Mouse (Mus musculus) liver, embryonic 11.5 days (tissue): ENCODE measurements at regions not wholly inside any gene's neighbourhood (a gene's known extent, or its start where the extent isn't known, plus 50 kb on each side); places are given as distances from the start of the nearest gene placed in this dataset.

Experiments used
- ATAC-seq: fragments of 200-750 bp; cut with Nextera tagmentation; replicated peaks from 2 replicates; pipeline ENCODE4 v1.8.0; 2017; ENCODE audit warnings: moderate number of reproducible peaks, mild to moderate bottlenecking, moderate TSS enrichment, moderate library complexity; ENCODE audit not compliant: low FRiP score
- DNase-seq: peaks from one replicate; pipeline ENCODE4 v3.0.0-alpha.2; 2017; ENCODE audit warnings: low spot score
- H3K27ac ChIP-seq: fragments of 300-500 bp; sonication (generic); 2 replicates; pipeline ENCODE4 v1.5.1; 2014; ENCODE audit warnings: mild to moderate bottlenecking, low read depth, low read length, control low read depth
- H3K27me3 ChIP-seq: fragments of 300-500 bp; sonication (generic); replicated peaks from 2 replicates; pipeline ENCODE4 v1.6.1; 2014; ENCODE audit warnings: low read length, mixed read lengths; ENCODE audit not compliant: control insufficient read depth, insufficient read depth
- H3K36me3 ChIP-seq: fragments of 300-500 bp; sonication (generic); 2 replicates; pipeline ENCODE4 v1.6.1; 2014; ENCODE audit warnings: mild to moderate bottlenecking, low read length, moderate library complexity, mixed read lengths; ENCODE audit not compliant: control insufficient read depth, insufficient read depth
- H3K4me1 ChIP-seq: fragments of 300-500 bp; sonication (generic); replicated peaks from 2 replicates; pipeline ENCODE4 v1.6.1; 2014; ENCODE audit warnings: low read length, mixed read lengths; ENCODE audit not compliant: control insufficient read depth, insufficient read depth
- H3K4me2 ChIP-seq: fragments of 300-500 bp; sonication (generic); 2 replicates; pipeline ENCODE4 v1.6.1; 2014; ENCODE audit warnings: mild to moderate bottlenecking, control low read depth, moderate library complexity
- H3K4me3 ChIP-seq: fragments of 300-500 bp; sonication (generic); 2 replicates; pipeline ENCODE4 v1.5.1; 2014; ENCODE audit warnings: low read depth, low read length, control low read depth
- H3K9ac ChIP-seq: fragments of 300-500 bp; sonication (generic); 2 replicates; pipeline ENCODE4 v1.6.1; 2014; ENCODE audit warnings: low read depth, low read length, control low read depth
- H3K9me3 ChIP-seq: fragments of 300-500 bp; sonication (generic); 2 replicates; pipeline ENCODE4 v1.6.1; 2016; ENCODE audit warnings: low read length, inconsistent platforms, mixed read lengths; ENCODE audit not compliant: control insufficient read depth
- WGBS: fragments of 180-500 bp; shearing (Covaris S2); extraction: QIAGEN DNeasy Blood & Tissue Kit; methylation state at CpG from one replicate; pipeline ENCODE4 v1.1.7; 2014; 5-methylcytosine and 5-hydroxymethylcytosine counted together

DNA sequence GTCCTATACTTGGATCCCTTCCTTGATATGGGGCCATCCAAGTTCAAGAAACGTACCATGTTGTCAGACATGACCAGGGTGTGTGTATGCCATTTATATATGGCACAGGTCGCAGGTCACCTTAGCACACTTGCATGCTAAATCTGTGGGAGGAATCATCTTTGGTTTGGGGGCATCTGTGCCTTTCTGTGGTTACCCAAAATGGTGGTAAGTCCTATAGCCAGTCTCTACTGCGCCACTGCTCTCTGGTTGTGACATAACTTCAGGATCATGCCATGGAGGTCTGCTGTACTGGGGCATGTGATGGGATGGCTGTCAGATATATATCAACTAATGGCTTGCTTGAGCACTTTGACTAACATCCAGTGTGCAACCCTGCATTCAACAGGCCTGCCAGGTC lies 112.9 kb upstream of the Rtl1 start:
- H3K9me3 ChIP-seq = no peaks in the 10 kb centered on the region
- no peak overlapping the region for H3K27ac ChIP-seq
- no peak for ATAC-seq
- H3K4me3 ChIP-seq = no peak overlapping the region
- 82% methylated on average over 3 of the region's 3 CpGs for WGBS
- DNase-seq = no peak
- H3K27me3 ChIP-seq = no peaks in the 10 kb centered on the region
- no peaks in the 10 kb centered on the region; the same call in 1 of the 2 replicates for H3K36me3 ChIP-seq
- no peak overlapping the region for H3K4me2 ChIP-seq
- H3K4me1 ChIP-seq = no peaks in the 10 kb centered on the region
- no peak overlapping the region for H3K9ac ChIP-seq

DNA sequence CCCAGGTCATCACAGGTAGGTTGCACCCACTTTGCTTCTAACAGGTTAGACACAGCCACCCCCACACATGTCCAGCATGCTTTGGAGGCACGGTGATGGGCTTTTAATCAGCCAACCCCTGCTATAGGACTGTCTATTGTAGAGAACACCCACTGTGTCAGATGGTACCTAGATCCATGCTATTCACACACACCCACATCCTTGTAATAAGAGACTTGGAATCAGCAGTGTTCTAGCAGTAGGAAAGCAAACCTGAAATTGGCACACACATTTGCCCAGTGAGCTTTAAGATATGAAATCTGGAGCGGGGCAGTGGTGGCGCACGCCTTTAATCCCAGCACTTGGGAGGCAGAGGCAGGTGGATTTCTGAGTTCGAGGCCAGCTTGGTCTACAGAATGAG lies 113.9 kb upstream of the Rtl1 start:
- Histone ChIP-seq H3K4me2 (no peak overlapping the region), H3K9ac (no peak overlapping the region), H3K4me3 (no peak overlapping the region), H3K4me1 (no peaks in the 10 kb centered on the region), H3K36me3 (no peaks in the 10 kb centered on the region; the same call in 1 of the 2 replicates), H3K27ac (no peak overlapping the region), H3K9me3 (no peaks in the 10 kb centered on the region), H3K27me3 (no peaks in the 10 kb centered on the region)
- no peak for ATAC-seq
- 84% methylated on average over 5 of the region's 5 CpGs for WGBS
- no peak for DNase-seq

DNA sequence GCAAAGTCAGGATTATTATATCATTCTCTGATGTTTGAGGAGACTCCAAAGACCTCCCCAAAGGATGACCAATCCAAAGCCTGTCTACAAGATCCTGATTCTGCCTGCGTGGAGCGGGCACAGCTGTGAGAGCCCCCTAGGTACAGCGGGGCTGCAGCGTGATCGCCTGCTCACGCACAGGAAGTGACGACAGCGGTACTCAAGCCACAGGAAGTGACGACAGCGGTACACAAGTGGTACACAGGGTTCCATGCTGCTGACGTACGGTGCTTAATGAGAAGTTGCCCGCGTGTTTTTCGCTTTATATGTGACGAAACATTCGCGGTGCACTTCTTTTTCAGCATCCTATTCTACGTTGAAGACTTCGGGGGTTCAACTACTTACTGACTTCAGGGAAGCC lies 116.9 kb upstream of the Rtl1 start:
- WGBS = 90% methylated on average over 20 of the region's 20 CpGs
- Histone ChIP-seq H3K36me3 (peaks cover under 1% of the 10 kb centered on the region; the same call in 1 of the 2 replicates), H3K9me3 (no peaks in the 10 kb centered on the region), H3K4me1 (no peaks in the 10 kb centered on the region), H3K4me3 (no peak overlapping the region), H3K4me2 (no peak overlapping the region), H3K27ac (no peak overlapping the region), H3K9ac (no peak overlapping the region), H3K27me3 (no peaks in the 10 kb centered on the region)
- ATAC-seq (no peak), DNase-seq (no peak)

DNA sequence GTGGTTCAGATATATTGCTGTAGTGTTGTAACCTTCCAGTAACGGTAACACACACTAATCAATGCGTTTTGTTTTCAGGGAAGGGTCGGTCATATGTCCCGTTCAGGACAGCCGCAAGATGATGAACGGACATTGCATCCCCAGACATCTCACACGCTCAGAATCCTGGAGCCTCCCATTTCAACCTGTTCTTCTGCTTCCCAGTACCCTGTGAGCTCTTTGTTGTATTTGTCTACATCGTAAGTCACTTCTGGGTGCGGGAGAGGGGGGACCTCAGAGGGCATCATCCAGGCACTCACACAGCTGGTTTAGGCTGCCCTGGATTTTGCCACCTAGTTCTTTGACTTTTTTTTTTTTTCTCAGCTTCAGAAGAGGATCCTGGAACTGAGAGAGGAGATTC lies 117.9 kb upstream of the Rtl1 start:
- Histone ChIP-seq H3K9me3 (no peaks in the 10 kb centered on the region), H3K27me3 (no peaks in the 10 kb centered on the region), H3K4me1 (no peaks in the 10 kb centered on the region), H3K9ac (no peak overlapping the region), H3K36me3 (peaks cover 2% of the 10 kb centered on the region; the same call in 1 of the 2 replicates), H3K27ac (no peak overlapping the region), H3K4me3 (no peak overlapping the region), H3K4me2 (no peak overlapping the region)
- DNase-seq (no peak), ATAC-seq (no peak)
- WGBS = 88% methylated on average over 9 of the region's 9 CpGs

DNA sequence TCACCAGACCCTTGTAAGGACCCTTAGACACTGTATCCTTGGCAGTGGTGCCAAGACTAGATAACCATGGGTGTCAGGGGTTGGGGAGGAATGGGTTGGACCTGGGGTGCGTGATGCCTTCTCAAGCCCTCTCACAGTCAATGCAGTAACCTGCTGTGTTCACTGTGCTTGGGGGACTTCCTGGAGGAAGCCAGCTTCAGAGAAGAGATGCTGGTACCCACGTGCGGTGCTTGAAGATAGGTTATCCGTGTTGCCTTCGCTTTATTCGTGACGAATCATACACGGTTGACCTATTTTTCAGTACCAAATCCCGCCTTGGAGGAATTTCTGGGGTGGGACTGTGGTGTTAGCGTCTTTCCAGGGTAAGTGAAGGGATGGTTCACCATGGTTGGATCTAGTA lies 138.1 kb upstream of the Rtl1 start:
- ATAC-seq (no peak), DNase-seq (no peak)
- Histone ChIP-seq H3K9me3 (no peaks in the 10 kb centered on the region), H3K4me1 (no peaks in the 10 kb centered on the region), H3K9ac (no peak overlapping the region), H3K27me3 (no peaks in the 10 kb centered on the region), H3K36me3 (0 out of 2 replicates have a peak, but pooled peaks cover 2% of the 10 kb centered on the region), H3K27ac (no peak overlapping the region), H3K4me3 (no peak overlapping the region), H3K4me2 (no peak overlapping the region)
- WGBS = 87% methylated on average over 10 of the region's 10 CpGs

DNA sequence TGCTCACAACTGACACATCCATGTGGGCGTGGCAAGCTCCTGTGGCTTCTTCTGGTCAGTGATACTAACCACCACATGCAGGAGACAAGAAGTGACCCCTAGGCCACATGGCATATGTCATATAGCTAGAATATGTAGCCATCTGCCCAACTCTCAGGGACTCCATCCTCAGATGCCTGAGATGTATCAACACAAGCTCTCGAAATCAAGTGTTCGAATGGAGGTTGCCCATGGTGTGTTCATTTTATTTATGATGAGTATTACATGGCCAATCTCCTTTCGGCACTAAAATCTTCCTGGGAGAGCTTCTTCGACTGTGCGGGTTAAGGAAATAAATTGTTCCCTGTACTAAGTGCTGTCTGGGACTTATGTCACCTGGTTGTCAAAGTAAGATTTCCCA lies 138.8 kb upstream of the Rtl1 start:
- no peak overlapping the region for H3K4me3 ChIP-seq
- 0 out of 2 replicates have a peak, but pooled peaks cover 2% of the 10 kb centered on the region for H3K36me3 ChIP-seq
- no peak overlapping the region for H3K4me2 ChIP-seq
- H3K4me1 ChIP-seq = no peaks in the 10 kb centered on the region
- H3K27ac ChIP-seq = no peak overlapping the region
- H3K27me3 ChIP-seq = no peaks in the 10 kb centered on the region
- H3K9me3 ChIP-seq = no peaks in the 10 kb centered on the region
- no peak for DNase-seq
- 88% methylated on average over 6 of the region's 6 CpGs for WGBS
- H3K9ac ChIP-seq = no peak overlapping the region
- ATAC-seq = no peak

DNA sequence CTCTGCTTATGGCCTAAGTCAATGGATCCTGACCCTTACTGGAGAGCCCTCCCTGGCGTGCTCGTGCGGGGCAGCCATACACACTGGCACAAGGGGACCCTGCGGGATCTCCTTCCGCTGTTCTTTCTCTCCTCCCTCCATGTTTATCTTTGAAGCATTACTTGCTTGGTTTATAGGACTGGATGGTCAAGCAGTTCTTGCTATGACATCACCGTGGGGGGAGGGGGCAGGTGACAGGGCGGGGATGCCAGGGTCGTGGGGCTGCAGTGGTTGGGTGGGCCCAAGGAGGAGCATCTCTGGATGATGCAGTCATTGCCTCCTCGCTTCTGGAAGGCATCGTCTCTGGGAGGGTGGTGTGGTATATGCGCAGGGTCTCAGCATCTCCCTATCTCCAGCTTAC lies 142.4 kb upstream of the Rtl1 start:
- ATAC-seq (no peak), DNase-seq (no peak)
- Histone ChIP-seq H3K4me2 (no peak overlapping the region), H3K27me3 (no peaks in the 10 kb centered on the region), H3K4me3 (no peak overlapping the region), H3K4me1 (no peaks in the 10 kb centered on the region; the same call in none of the 2 replicates), H3K27ac (no peak overlapping the region), H3K9me3 (no peaks in the 10 kb centered on the region), H3K9ac (no peak overlapping the region), H3K36me3 (0 out of 2 replicates have a peak, but pooled peaks cover 2% of the 10 kb centered on the region)
- 82% methylated on average over 11 of the region's 11 CpGs for WGBS

DNA sequence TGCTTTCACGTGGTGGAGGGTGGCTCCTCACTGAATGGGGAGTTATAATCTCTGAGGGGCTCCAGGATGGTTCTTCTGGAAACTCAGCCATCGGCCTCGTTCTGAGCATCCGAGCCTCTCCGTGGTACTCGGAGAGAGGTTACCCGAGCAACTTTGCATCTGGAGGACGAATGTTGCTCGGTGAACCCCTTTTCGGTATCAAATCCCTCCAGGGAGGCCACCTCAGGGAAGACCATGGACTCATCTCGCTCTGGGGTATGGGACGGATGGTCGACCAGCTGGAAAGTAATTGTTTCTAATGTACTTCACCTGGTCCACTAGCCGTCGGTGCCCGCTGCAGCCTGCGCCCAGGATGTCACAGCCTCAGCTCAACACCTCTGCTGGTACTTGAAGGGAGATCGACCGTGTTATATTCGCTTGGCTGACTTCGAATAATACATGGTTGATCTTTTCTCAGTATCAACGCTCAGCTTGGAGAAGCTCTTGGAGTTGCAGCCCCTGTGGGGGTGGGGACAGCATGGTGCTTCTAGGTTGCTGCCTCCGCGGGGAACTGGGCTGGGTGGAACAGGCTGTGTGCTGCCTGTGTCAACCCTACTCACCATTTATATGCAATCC lies 143.0 kb upstream of the Rtl1 start:
- ATAC-seq (no peak), DNase-seq (peak; percentile 31)
- no peaks in the 10 kb centered on the region; the same call in none of the 2 replicates for H3K4me1 ChIP-seq
- H3K4me3 ChIP-seq = no peak overlapping the region
- no peak overlapping the region for H3K27ac ChIP-seq
- H3K9me3 ChIP-seq = no peaks in the 10 kb centered on the region
- H3K36me3 ChIP-seq = 0 out of 2 replicates have a peak, but pooled peaks cover 2% of the 10 kb centered on the region
- H3K4me2 ChIP-seq = no peak overlapping the region
- no peaks in the 10 kb centered on the region for H3K27me3 ChIP-seq
- WGBS = 92% methylated on average over 24 of the region's 24 CpGs
- no peak overlapping the region for H3K9ac ChIP-seq

DNA sequence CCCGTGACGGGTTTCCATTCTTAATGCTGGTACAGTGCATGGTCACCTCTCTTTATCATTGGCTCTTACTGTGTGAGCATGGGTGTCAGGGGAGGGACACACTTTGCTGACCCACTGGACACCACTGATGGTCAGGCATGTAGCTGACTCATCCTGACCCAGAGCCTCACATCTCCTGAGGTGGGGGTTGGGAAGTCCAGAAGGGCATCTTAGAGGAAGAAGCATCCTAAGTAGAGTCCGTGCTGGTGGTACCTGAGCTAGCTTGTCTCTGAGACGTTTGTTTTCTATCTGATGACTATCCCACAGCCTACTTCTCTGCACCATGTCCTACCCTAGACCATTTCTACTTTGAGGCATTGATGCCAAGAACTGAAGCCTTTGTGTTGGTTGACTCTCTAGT lies 144.1 kb upstream of the Rtl1 start:
- Histone ChIP-seq H3K4me3 (no peak overlapping the region), H3K27ac (no peak overlapping the region), H3K9me3 (no peaks in the 10 kb centered on the region), H3K27me3 (no peaks in the 10 kb centered on the region), H3K9ac (no peak overlapping the region), H3K4me1 (no peaks in the 10 kb centered on the region; the same call in none of the 2 replicates), H3K4me2 (no peak overlapping the region), H3K36me3 (0 out of 2 replicates have a peak, but pooled peaks cover 2% of the 10 kb centered on the region)
- DNase-seq = peak; percentile 23
- no peak for ATAC-seq
- WGBS = 81% methylated on average over 4 of the region's 4 CpGs
